ENCODE assay signal across 12 mouse cellular contexts in the genomic region with DNA sequence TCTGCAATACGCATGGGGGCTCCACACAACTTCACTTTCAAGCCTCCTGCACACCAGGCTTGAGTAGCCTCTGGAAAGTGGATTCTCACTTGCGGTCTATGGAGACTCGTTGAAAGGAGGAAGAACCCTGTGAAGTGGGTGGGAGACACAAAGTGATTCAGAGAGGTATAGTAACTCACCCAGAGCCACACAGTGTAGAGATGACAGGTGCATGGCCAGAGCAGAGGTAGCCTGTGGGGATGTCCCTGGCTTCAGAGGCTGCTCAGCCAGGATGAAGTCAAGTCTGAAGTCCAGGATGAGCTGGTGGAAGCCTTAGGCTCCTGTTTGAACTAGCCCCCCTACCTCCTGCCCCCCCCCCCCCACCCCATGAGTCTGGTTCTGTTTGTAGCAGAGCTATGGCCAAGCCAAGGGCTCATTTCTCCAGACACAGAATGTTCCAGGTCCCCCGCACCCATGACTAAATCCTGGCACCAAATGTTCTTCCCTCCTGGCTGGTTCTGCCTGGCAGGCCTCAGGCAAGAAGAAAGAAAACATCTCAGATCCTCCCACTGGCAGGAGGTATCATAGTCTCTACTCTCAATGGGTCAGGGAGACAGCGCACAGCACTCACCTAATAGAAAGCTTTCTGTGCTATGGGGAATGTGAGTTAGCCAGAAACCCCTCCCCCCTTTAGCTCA. TPM values are rescaled to one million over a fixed set of nuclear protein-coding genes. Genes with fewer than 3 reads are reported as not detected.
DNase-seq lines count a peak whose midpoint lies in the region; ATAC-seq and TF ChIP-seq lines count a peak whose summit lies in the region.
"Had no signal": no experiment of that assay in that cellular context is flagged by ENCODE, and none has a peak within 500 bp of the region (broad histone marks: within the 10 kb centered on the region; RNA-seq: fewer than 3 reads in every experiment).

No protein-coding gene starts in this region.

- peak; percentile 14 for DNase-seq in adrenal gland, postnatal 14 days
- DNase-seq in adrenal gland, postnatal 25 days, result no peak
- peak; percentile 7 for DNase-seq in liver, adult 2 months (ENCODE audit: extremely low read depth, low read depth, low spot score)
- DNase-seq in liver, embryonic 11.5 days (ENCODE audit: low spot score), result no peak
- DNase-seq in frontal cortex, postnatal 36 days (ENCODE audit: low spot score in 2 of 2), result peak; percentile 77 to 81
- DNase-seq in yolk sac, embryonic 10.5 days (ENCODE audit: low spot score), result no peak
- DNase-seq in spleen, postnatal 10 days (ENCODE audit: low spot score in 2 of 2), result no peak
- DNase-seq: gastrocnemius, adult 2 months; lung, embryonic 14.5 days had no signal

- H3K4me1 ChIP-seq in liver, adult 2 months (ENCODE audit: control insufficient read depth, insufficient read depth, low read length), result peaks cover 8% of the 10 kb centered on the region
- no peaks in the 10 kb centered on the region for H3K4me1 ChIP-seq in liver, embryonic 11.5 days (replicated peaks; ENCODE audit: control insufficient read depth, insufficient read depth, low read length)
- H3K4me1 ChIP-seq in midbrain, embryonic 13.5 days (replicated peaks), result peaks cover 24% of the 10 kb centered on the region

- no peak overlapping the region for H3K27ac ChIP-seq in liver, adult 2 months (replicated peaks; ENCODE audit: insufficient read depth, low read depth, low read length)
- no peak overlapping the region for H3K27ac ChIP-seq in liver, embryonic 11.5 days (ENCODE audit: low read depth, low read length)
- H3K27ac ChIP-seq in midbrain, embryonic 13.5 days, result no peak overlapping the region
- H3K27ac ChIP-seq: gastrocnemius, adult 2 months had no signal

- H3K9me3 ChIP-seq in liver, embryonic 11.5 days (ENCODE audit: control insufficient read depth, low read length), result no peaks in the 10 kb centered on the region
- peaks cover 4% of the 10 kb centered on the region; the same call in 1 of the 2 replicates for H3K9me3 ChIP-seq in midbrain, embryonic 13.5 days

- no peak for TF ChIP-seq CTCF in liver, adult 2 months (IDR thresholded peaks at IDR 0.05; ENCODE audit: low read depth, low read length)

- peaks cover 5% of the 10 kb centered on the region; the same call in 1 of the 2 replicates for H3K27me3 ChIP-seq in liver, adult 2 months (ENCODE audit: control insufficient read depth, insufficient read depth, low read length)
- peaks cover 19% of the 10 kb centered on the region for H3K27me3 ChIP-seq in liver, embryonic 11.5 days (replicated peaks; ENCODE audit: control insufficient read depth, insufficient read depth, low read length)
- H3K27me3 ChIP-seq in midbrain, embryonic 13.5 days, result peaks cover 10% of the 10 kb centered on the region

- no peak overlapping the region for H3K4me3 ChIP-seq in liver, adult 2 months (ENCODE audit: insufficient read depth, low read depth, low read length)
- no peak overlapping the region for H3K4me3 ChIP-seq in liver, embryonic 11.5 days (ENCODE audit: low read depth, low read length)
- H3K4me3 ChIP-seq in midbrain, embryonic 13.5 days (replicated peaks), result no peak overlapping the region
- H3K4me3 ChIP-seq: gastrocnemius, adult 2 months had no signal

- no peaks in the 10 kb centered on the region for H3K36me3 ChIP-seq in liver, adult 2 months (ENCODE audit: control insufficient read depth, insufficient read depth, low read length)
- H3K36me3 ChIP-seq in liver, embryonic 11.5 days (ENCODE audit: control insufficient read depth, insufficient read depth, low read length), result no peaks in the 10 kb centered on the region
- H3K36me3 ChIP-seq in midbrain, embryonic 13.5 days, result no peaks in the 10 kb centered on the region

- H3K9ac ChIP-seq in liver, adult 2 months (ENCODE audit: low read depth, low read length), result no peak overlapping the region
- H3K9ac ChIP-seq in liver, embryonic 11.5 days (ENCODE audit: low read depth, low read length), result no peak overlapping the region
- no peak overlapping the region for H3K9ac ChIP-seq in midbrain, embryonic 13.5 days (replicated peaks)
- H3K9ac ChIP-seq: lung, embryonic 14.5 days had no signal

- no peak overlapping the region for H3K4me2 ChIP-seq in liver, embryonic 11.5 days
- no peak overlapping the region for H3K4me2 ChIP-seq in midbrain, embryonic 13.5 days (replicated peaks)
- H3K4me2 ChIP-seq: lung, embryonic 14.5 days had no signal

- no peak for TF ChIP-seq POLR2A in liver, adult 2 months (IDR thresholded peaks at IDR 0.05; ENCODE audit: extremely low read depth, insufficient read depth, low read length)

- 60% methylated on average over 5 of the region's 5 CpGs for WGBS in liver, adult 2 months
- 59% methylated on average over 5 of the region's 5 CpGs for WGBS in liver, embryonic 11.5 days
- 45% methylated on average over 5 of the region's 5 CpGs for WGBS in midbrain, embryonic 13.5 days

- ATAC-seq in liver, embryonic 11.5 days (replicated peaks; ENCODE audit: low FRiP score), result no peak
- ATAC-seq in midbrain, embryonic 13.5 days, result peak; percentile 20; the same call in 1 of the 2 replicates
- ATAC-seq: intestine, embryonic 16.5 days had no signal

- no peaks in the 10 kb centered on the region for H3K79me2 ChIP-seq in liver, adult 2 months (ENCODE audit: control insufficient read depth, insufficient read depth, low read length)

RNA-seq across cellular contexts. Expression of a gene that starts 54.2 kb away (rescaled TPM):
- 3.3 and 3.9 TPM in 2 replicates for total RNA-seq in adrenal gland, postnatal 14 days (2021)
- total RNA-seq in adrenal gland, postnatal 25 days (2021), result 4.5 and 4.7 TPM in 2 replicates
- total RNA-seq in liver, adult 2 months (2014; rRNA removed), result 0.18 TPM in 1 of 2 replicates, not detected in the other
- polyA plus RNA-seq in liver, adult 2 months (2012; rRNA removed), result 0.14 and 0.23 TPM in 2 replicates
- polyA plus RNA-seq in liver, embryonic 11.5 days (2014; fragmentation: Nextera tagmentation; extraction: Ambion mirVana), result 0.73 and 0.74 TPM in 2 replicates
- polyA plus RNA-seq in midbrain, embryonic 13.5 days (2015; fragmentation: Nextera tagmentation; extraction: Ambion mirVana), result 2.3 and 2.4 TPM in 2 replicates
- polyA plus RNA-seq: heart, embryonic 14.5 days had no signal

RNA-seq across cellular contexts. Expression of a gene that starts 54.3 kb away (rescaled TPM):
- 6.7 and 9.1 TPM in 2 replicates for total RNA-seq in adrenal gland, postnatal 14 days (2021)
- total RNA-seq in adrenal gland, postnatal 25 days (2021), result 7.0 and 14.6 TPM in 2 replicates
- 1.9 and 2.7 TPM in 2 replicates for total RNA-seq in liver, adult 2 months (2014; rRNA removed)
- 2.2 and 3.4 TPM in 2 replicates for polyA plus RNA-seq in liver, adult 2 months (2012; rRNA removed)
- 2.9 and 3.0 TPM in 2 replicates for polyA plus RNA-seq in liver, embryonic 11.5 days (2014; fragmentation: Nextera tagmentation; extraction: Ambion mirVana)
- 97.8 and 103 TPM in 2 replicates for polyA plus RNA-seq in midbrain, embryonic 13.5 days (2015; fragmentation: Nextera tagmentation; extraction: Ambion mirVana)

Comparison
In these comparisons a context has a peak if more than half of its experiments do, and no peak if none do; other contexts are left out.
1. DNase-seq: peak in adrenal gland, postnatal 14 days (single experiment), liver, adult 2 months (single experiment) and frontal cortex, postnatal 36 days (2 of 2); none in adrenal gland, postnatal 25 days (single experiment), liver, embryonic 11.5 days (single experiment), yolk sac, embryonic 10.5 days (single experiment) and spleen, postnatal 10 days (0 of 2).